ENCODE assay signal across 9 mouse cellular contexts in the genomic region with DNA sequence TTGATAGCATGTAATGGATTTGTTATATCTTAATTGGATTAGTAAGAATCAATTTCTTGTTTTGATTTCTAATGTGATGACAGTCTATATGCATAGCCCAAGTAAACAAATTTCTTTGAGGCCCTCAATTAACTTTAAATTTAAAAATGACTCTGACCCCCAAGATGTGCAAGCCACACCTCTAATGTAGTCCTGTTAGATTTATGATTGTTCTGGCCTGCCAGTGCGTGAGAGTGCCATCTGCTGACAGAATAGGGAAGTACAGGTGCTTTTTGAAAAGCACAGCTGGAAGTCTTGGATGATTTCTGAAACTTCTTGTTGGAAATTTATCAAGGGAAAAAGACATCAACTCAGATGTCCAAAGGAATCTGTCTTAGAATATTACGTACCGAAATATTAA.
DNase-seq lines count a peak whose midpoint lies in the region; ATAC-seq and TF ChIP-seq lines count a peak whose summit lies in the region.
"Had no signal": no experiment of that assay in that cellular context is flagged by ENCODE, and none has a peak within 500 bp of the region (broad histone marks: within the 10 kb centered on the region; RNA-seq: fewer than 3 reads in every experiment).

No protein-coding gene starts in this region.

- no peak for ATAC-seq in cerebellum, adult (ENCODE audit: insufficient number of reproducible peaks, low FRiP score, low TSS enrichment)
- no peak for ATAC-seq in liver, postnatal 0 days

- TF ChIP-seq EP300 in liver, postnatal 0 days (IDR thresholded peaks at IDR 0.05; ENCODE audit: low read depth) = no peak

- 38% methylated on average over 3 of the region's 3 CpGs for WGBS in liver, postnatal 0 days (ENCODE audit: insufficient replicate concordance)

- peaks cover 6% of the 10 kb centered on the region for H3K4me1 ChIP-seq in liver, postnatal 0 days (ENCODE audit: insufficient read depth)

- peak; percentile 48 for DNase-seq in cerebellum, adult 11 months
- DNase-seq in right cerebral cortex, adult 2 months (ENCODE audit: low spot score in 2 of 2) = peak; percentile 77 to 82
- no peak for DNase-seq in right cerebral cortex, postnatal 36 days (ENCODE audit: low spot score in 2 of 2)
- DNase-seq in cerebellum, postnatal 14 days = peak; percentile 85 to 86
- DNase-seq in heart, postnatal 36 days = peak; percentile 62 to 72
- peak; percentile 57 for DNase-seq in liver, postnatal 0 days
- peak; percentile 34 for DNase-seq in splenic B cell, adult 2 months (ENCODE audit: low read depth, low spot score)

- no peak overlapping the region for H3K27ac ChIP-seq in liver, postnatal 0 days (ENCODE audit: low read depth)
- H3K27ac ChIP-seq: heart, embryonic 15.5 days had no signal

- intact Hi-C loops in heart, postnatal 36 days (cut with DNase I) = loop anchor here (1.0 to 5.0 kb wide), 5 partner anchors 112 to 1306 kb away; a partner anchor contains a TSS

- no peak overlapping the region for H3K4me3 ChIP-seq in liver, postnatal 0 days (ENCODE audit: low read depth, low read length)
- H3K4me3 ChIP-seq: heart, embryonic 15.5 days had no signal

- peak; percentile 85 for TF ChIP-seq CTCF in liver, postnatal 0 days (IDR thresholded peaks at IDR 0.05; ENCODE audit: low read depth)

- H3K9ac ChIP-seq in liver, postnatal 0 days (replicated peaks) = no peak overlapping the region
- H3K9ac ChIP-seq: heart, embryonic 15.5 days had no signal

- no peaks in the 10 kb centered on the region for H3K36me3 ChIP-seq in liver, postnatal 0 days (replicated peaks; ENCODE audit: insufficient read depth, low read length)
- no peaks in the 10 kb centered on the region for H3K36me3 ChIP-seq in splenic B cell, adult 2 months (ENCODE audit: control insufficient read depth, insufficient read depth, low read length, poor library complexity, severe bottlenecking)
- H3K36me3 ChIP-seq: heart, embryonic 15.5 days had no signal

- no peak overlapping the region for H3K4me2 ChIP-seq in liver, postnatal 0 days (ENCODE audit: low read depth, low read length)
- H3K4me2 ChIP-seq: heart, embryonic 15.5 days had no signal

- H3K27me3 ChIP-seq in liver, postnatal 0 days (ENCODE audit: insufficient read depth, low read length) = no peaks in the 10 kb centered on the region
- H3K27me3 ChIP-seq in splenic B cell, adult 2 months (ENCODE audit: control insufficient read depth, insufficient read depth, low read length, poor library complexity, severe bottlenecking) = no peaks in the 10 kb centered on the region

- no peaks in the 10 kb centered on the region for H3K9me3 ChIP-seq in liver, postnatal 0 days (ENCODE audit: low read length)
- H3K9me3 ChIP-seq: heart, embryonic 15.5 days had no signal

Comparison
In these comparisons a context has a peak if more than half of its experiments do, and no peak if none do; other contexts are left out.
1. DNase-seq: peak in cerebellum, adult 11 months (single experiment), right cerebral cortex, adult 2 months (2 of 2), cerebellum, postnatal 14 days (2 of 2), heart, postnatal 36 days (2 of 2), liver, postnatal 0 days (single experiment) and splenic B cell, adult 2 months (single experiment); none in right cerebral cortex, postnatal 36 days (0 of 2).